Mouse (Mus musculus) ovary, adult 10 weeks (tissue): Measurements from ENCODE around the gene Tmem161b. TPM values are rescaled to one million over a fixed set of nuclear protein-coding genes. Genes with fewer than 3 reads are reported as not detected.

ENCODE experiments used
- polyA plus RNA-seq: library from polyadenylated mRNA; stranded (reverse); fragments of 350-450 nt; fragmentation: Illumina TruSeq; extraction: RNeasy Lipid Tissue Mini Kit (QIAGEN cat#74804); gene quantifications from one replicate; pipeline ENCODE4 v1.2.3, GENCODE M21; 2014

Tmem161b gene
- 26.1 TPM for polyA plus RNA-seq

GRCm38 (mm10) chr13:84221820-84222681 lies at the start of gene Tmem161b:
Tmem161b (plus strand) TSS chr13:84222296.

